Mouse (Mus musculus): ENCODE results near the gene Sync.

DNA sequence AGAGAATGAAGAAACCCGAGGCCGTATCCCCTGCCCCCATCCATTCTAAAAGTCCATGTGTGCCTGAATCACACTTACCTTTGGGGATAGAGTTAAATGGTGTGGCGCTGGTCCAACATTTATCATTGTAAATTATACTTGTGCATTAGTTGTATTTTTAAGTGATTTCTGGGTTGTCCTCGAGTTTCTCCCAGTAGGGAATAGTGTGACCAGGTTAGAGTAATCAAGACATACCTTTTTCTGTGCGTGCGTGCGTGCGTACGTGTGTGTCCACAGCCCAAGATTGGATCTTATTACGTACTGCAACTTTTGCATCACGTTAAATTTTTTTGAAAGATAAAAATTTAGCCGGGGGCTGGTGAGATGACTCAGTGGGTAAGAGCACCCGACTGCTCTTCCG lies 48.9 kb downstream of the Sync start:
- no peak for TF ChIP-seq GATA1 (IDR thresholded peaks at IDR 0.05; ENCODE audit: low read depth, low read length)
- TF ChIP-seq CTCF (IDR thresholded peaks at IDR 0.05 in 2 of 3, conservative IDR thresholded peaks at IDR 0.05 in 1 of 3; ENCODE audit: control insufficient read depth in 1 of 3, insufficient read depth in 1 of 3, low read depth in 2 of 3, low read length in 3 of 3, poor library complexity in 1 of 3, severe bottlenecking in 1 of 3), result no peak
- no peak for TF ChIP-seq CHD1 (IDR thresholded peaks at IDR 0.05; ENCODE audit: low read depth, low read length)
- TF ChIP-seq POLR2A (IDR thresholded peaks at IDR 0.05; ENCODE audit: control insufficient read depth in 1 of 2, insufficient read depth in 1 of 2, low read depth in 1 of 2, low read length in 2 of 2, poor library complexity in 1 of 2), result no peak
- no peak for TF ChIP-seq MAX (IDR thresholded peaks at IDR 0.05; ENCODE audit: low read length)
- TF ChIP-seq HCFC1 (IDR thresholded peaks at IDR 0.05; ENCODE audit: low read depth, low read length), result no peak
- TF ChIP-seq MXI1 (IDR thresholded peaks at IDR 0.05; ENCODE audit: low read depth, low read length), result no peak
- no peak for TF ChIP-seq ELF1 (IDR thresholded peaks at IDR 0.05; ENCODE audit: low read depth, low read length)
- no peak for TF ChIP-seq JUND (IDR thresholded peaks at IDR 0.05; ENCODE audit: low read depth, low read length)

All from MEL (cell line).